Mouse (Mus musculus) granulocyte monocyte progenitor cell, adult 5-6 weeks (primary cell): ENCODE data around the gene Pnmal1. TPM values are rescaled to one million over a fixed set of nuclear protein-coding genes. Genes with fewer than 3 reads are reported as not detected.

Source experiments
- ATAC-seq: replicated peaks from 2 replicates; pipeline ENCODE4 v1.8.0; 2016; ENCODE audit warnings: mild to moderate bottlenecking, moderate TSS enrichment, inconsistent platforms; ENCODE audit not compliant: poor library complexity, severe bottlenecking
- total RNA-seq, 2 experiments: library from RNA; stranded (forward) in 1 of 2; stranded (reverse) in 1 of 2; fragments of 200-712, 200-1000 nt in 1 of 2; fragments of >200 nt in 1 of 2; fragmentation: Nextera tagmentation in 1 of 2; gene quantifications; 2 replicates each; pipeline ENCODE4 v1.2.3; 2014 to 2017

Gene Pnmal1
- total RNA-seq, 2 experiments from 2014 or later: not detected

DNA sequence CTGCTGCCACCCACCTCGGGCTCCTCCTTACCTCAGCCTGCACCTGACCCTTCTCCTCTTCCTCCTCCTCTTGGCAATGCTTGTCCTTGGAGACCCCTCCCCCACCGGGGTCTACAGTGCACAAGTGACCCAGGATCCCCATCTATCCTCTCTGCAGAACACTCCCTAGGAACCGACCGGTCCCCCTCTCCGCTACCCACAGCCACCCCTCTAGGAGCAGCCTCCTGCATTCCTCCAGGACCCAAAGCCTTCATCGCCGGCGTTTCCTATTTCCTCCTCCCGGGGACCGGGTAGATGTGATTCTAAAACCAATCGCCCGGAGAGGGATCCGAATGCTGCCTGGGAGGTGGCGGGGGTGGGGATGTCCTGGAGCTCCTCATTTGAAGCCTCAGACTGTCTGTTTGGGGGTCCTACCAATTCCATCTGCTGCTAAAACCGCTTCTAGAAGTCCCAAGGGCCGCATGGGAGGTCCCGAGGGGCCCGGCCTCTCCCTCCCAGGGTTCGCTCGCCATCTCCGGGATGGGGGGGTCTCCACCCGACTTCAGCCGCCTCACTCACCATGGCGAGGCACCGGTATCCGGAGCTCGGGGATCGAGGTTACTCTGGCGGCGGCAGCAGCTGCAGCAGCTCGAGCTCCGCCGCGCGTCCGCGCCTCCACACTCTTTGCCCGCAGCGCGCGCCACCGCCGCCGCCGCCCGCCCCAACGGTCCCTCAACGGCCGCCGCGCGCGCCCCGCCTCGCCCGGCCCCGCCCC is 36.0 kb upstream of the Pnmal1 start:
- ATAC-seq: no peak

- ATAC-seq: peak; percentile 87
Observed at GRCm38 (mm10) chr7:16924037-16924834, 35.2 kb upstream of the Pnmal1 start, which contains the start of gene Calm3. TSS of gene Calm3 (minus strand) at chr7:16924114.

DNA sequence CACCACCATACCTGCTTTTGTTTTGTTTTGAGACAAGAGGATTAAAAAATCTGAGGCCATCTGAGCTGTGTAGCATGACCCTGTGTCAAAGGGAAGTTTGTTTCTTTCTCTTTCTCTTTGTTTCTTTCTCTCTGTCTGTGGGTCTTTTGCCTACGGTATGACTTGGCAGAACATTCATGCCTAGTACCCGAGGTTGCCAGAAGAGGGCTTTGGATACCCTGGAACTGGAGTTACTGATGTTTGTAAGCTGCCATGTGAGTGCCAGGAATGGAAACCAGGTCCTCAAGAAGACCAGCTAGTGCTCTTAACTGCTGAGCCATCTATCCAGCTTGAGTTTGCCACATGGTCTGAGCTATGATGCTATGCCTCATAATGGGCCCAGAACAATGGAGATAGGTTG is 31.1 kb upstream of the Pnmal1 start:
- ATAC-seq: no peak

- ATAC-seq: peak; percentile 51
Observed at GRCm38 (mm10) chr7:16930850-16931249, 28.6 kb upstream of the Pnmal1 start.

GRCm38 (mm10) chr7:16931968-16932627 is 27.4 kb upstream of the Pnmal1 start:
- ATAC-seq: peak; percentile 84

- ATAC-seq: peak; percentile 40
Observed at GRCm38 (mm10) chr7:16932704-16933577, 26.5 kb upstream of the Pnmal1 start.

GRCm38 (mm10) chr7:16937312-16937711 is 22.2 kb upstream of the Pnmal1 start:
- ATAC-seq: peak; percentile 63

- ATAC-seq: no peak
Observed at GRCm38 (mm10) chr7:16938117-16938791, 21.2 kb upstream of the Pnmal1 start.

DNA sequence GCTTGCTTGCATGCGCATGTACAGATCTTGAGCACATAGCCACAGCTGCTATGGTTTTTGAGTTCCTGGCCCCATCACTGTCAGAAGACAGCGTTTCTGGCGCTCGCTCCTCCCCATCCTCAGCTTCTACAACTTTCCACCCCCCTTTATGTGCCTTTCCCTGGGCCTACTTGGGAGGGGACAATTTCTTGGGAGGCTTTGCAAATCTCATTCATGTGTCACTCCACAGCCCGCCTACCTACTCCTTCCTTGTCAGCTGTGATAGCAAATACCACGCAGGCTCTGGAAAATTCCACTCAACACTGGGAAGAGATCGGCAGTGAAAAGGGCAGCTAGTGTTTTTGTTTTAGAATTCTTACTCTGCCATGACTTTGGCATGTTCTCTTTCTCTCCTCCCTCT is 19.2 kb upstream of the Pnmal1 start:
- no peak for ATAC-seq

GRCm38 (mm10) chr7:16942861-16943260 is 16.6 kb upstream of the Pnmal1 start:
- no peak for ATAC-seq

GRCm38 (mm10) chr7:16944061-16944807 is 15.2 kb upstream of the Pnmal1 start, which contains the start of gene Pnmal2:
TSS of gene Pnmal2 (plus strand) at chr7:16944682.
- peak; percentile 75 for ATAC-seq

- ATAC-seq: no peak
Observed at GRCm38 (mm10) chr7:16944808-16945315, 14.6 kb upstream of the Pnmal1 start.

DNA sequence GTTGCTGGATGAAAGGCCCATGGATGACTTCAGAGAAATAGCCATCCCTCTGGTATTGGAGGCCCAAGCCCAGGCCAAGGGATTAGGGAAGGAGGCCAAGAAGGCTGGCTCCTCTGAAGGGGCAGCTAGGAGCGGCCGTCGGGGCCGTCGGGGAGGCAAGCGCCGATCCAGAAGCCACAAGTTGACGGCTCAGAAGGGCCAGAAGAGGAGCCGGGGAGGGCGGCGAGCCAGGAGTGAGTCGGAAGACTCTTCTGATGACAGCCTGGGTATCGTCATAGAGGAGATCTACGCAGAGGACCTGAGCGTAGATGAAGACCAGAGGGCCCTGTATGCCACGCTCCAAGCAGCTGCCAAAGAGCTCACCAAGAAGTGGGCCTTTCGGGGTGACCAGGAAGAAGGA is 14.1 kb upstream of the Pnmal1 start:
- no peak for ATAC-seq

DNA sequence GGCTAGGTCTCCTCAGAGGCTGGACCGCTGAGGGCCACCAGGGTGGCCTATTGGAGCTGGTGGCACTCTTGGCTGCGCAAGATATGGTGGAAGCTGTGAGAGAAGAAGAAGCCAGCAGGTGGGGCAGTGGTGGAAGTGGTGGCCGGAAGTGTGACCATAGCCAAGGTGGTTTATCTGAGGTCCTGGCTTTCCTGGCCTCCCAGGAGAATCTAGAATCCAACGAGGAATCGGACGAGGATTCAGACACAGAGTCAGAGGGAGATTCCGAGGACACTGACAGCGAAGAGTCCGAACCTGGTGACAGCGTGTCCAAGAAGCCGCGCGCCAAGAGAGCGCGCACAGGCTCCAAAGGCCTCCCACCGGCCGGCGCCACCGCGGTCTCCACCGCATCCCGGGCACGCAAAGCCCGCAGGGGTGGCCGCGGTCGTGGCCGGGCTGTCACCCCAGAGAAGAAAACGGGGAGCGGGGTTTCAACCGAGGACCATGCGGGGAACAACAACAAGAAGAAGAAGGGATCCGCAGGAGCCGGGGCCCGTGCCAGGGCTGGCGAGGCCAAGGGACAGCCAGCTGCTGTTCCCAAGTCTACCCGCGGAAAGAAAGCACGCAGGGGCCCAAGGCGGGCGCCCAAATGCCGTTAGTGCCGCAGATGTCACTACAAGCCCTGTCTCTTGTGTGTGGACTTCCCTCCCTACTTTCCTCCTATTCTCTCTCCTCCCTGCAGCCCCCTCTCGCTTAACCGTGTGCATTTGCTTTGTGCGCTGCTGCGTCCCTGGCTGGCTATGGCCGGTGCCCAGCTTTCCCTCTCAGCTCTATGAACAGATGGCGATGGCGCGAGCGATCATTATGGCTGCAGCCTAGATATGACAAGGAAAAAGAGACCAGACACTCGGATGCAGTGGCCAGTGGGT is 12.8 kb upstream of the Pnmal1 start:
- ATAC-seq: no peak

GRCm38 (mm10) chr7:16947349-16947895 is 12.1 kb upstream of the Pnmal1 start:
- ATAC-seq: no peak

DNA sequence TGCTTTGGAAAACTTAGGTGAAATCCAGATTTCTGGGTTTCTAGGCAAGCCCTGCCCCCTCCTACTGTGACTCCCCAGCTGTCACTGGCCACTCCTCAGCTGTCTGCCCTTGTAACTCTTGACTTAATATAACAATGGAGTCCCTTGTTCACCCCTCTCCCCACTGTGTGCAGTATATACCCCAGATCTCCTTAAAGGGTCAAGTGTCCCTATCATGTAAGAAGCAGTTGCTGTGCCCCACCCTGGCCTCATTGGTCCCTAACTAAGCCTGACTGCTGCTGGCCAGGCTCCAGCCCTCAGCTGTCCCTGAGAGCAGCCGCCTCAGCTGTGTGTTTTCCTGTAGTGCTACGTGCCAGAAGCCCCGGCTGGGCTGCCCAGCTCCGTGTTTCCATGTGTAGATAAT is 11.5 kb upstream of the Pnmal1 start:
- no peak for ATAC-seq

- ATAC-seq: no peak
Observed at GRCm38 (mm10) chr7:16948923-16949458, 10.5 kb upstream of the Pnmal1 start.
